Mouse (Mus musculus) midbrain, embryonic 12.5 days (tissue): Measurements from ENCODE around the gene 4933424G06Rik. TPM values are rescaled to one million over a fixed set of nuclear protein-coding genes. Genes with fewer than 3 reads are reported as not detected.

ENCODE experiments used
- microRNA-seq: library from miRNA; unstranded; fragments of <30 nt; microRNA quantifications from one replicate; pipeline ENCODE4, GENCODE M21; 2017
- polyA plus RNA-seq: library from polyadenylated mRNA; unstranded; fragments of >200 nt; fragmentation: Nextera tagmentation; extraction: Ambion mirVana; gene quantifications from 2 replicates; pipeline ENCODE4 v1.2.1, GENCODE M21; 2016

Gene 4933424G06Rik
- polyA plus RNA-seq, 1 experiment from 2014 or later: 0.27 TPM

Small RNA genes within 50 kb of the gene (microRNA-seq; reads per million reads assigned to microRNA genes)
- not detected for gene Gm24133

Other genes starting within 250 kb of the 4933424G06Rik start
- gene Cnnm4, start 238.5 kb upstream of the 4933424G06Rik start, polyA plus RNA-seq: 10.2 and 10.5 TPM in 2 replicates
- 3.8 and 4.6 TPM in 2 replicates for gene Cnnm3, start 198.3 kb upstream of the 4933424G06Rik start, polyA plus RNA-seq
- 19.8 and 21.1 TPM in 2 replicates for gene Ankrd23, start 173.3 kb upstream of the 4933424G06Rik start, polyA plus RNA-seq
- 0.55 TPM in 1 of 2 replicates, not detected in the other for gene Gm42417, start 170.7 kb upstream of the 4933424G06Rik start, polyA plus RNA-seq
- gene Ankrd39, start 162.7 kb upstream of the 4933424G06Rik start, polyA plus RNA-seq: 19.6 and 19.8 TPM in 2 replicates
- 35.2 and 37.6 TPM in 2 replicates for gene Sema4c, start 151.8 kb upstream of the 4933424G06Rik start, polyA plus RNA-seq
- gene Fam178b, start 27.0 kb upstream of the 4933424G06Rik start, polyA plus RNA-seq: not detected in 2 replicates
- 466 and 473 TPM in 2 replicates for gene Cox5b, start 18.7 kb upstream of the 4933424G06Rik start, polyA plus RNA-seq
- gene Actr1b, start 4.3 kb downstream of the 4933424G06Rik start, polyA plus RNA-seq: 109 and 118 TPM in 2 replicates
- gene Zap70, start 51.6 kb downstream of the 4933424G06Rik start, polyA plus RNA-seq: 0.24 and 0.26 TPM in 2 replicates
- 17.8 and 22.0 TPM in 2 replicates for gene Tmem131, start 233.5 kb downstream of the 4933424G06Rik start, polyA plus RNA-seq